Mouse (Mus musculus) embryonic fibroblast, embryonic 13.5 days (primary cell): Measurements from ENCODE around the gene Cops9.

Experiments used
- CTCF ChIP-seq: IDR thresholded peaks from 2 replicates; pipeline ENCODE4 v1.5.1; 2011; ENCODE audit warnings: mild to moderate bottlenecking, control low read depth, low read length, moderate library complexity, borderline replicate concordance; ENCODE audit not compliant: insufficient read depth
- POLR2A ChIP-seq: IDR thresholded peaks from 2 replicates; pipeline ENCODE4 v1.6.1; 2011; ENCODE audit warnings: low read depth, mild to moderate bottlenecking, control low read depth, low read length, moderate library complexity

GRCm38 (mm10) chr1:92616046-92616445, 25.7 kb downstream of the Cops9 start:
- TF ChIP-seq CTCF (no peak), POLR2A (no peak)
